Mouse (Mus musculus) c-Kit-negative CD71-positive TER-119-positive erythroid progenitor cells, embryonic 14.5 days (primary cell): ENCODE results near the gene Ccdc113.

ENCODE experiments used
- DNase-seq: peaks from one replicate; pipeline ENCODE4 v3.0.0-alpha.2; 2013; ENCODE audit warnings: low read depth, low spot score

The Ccdc113 gene

DNA sequence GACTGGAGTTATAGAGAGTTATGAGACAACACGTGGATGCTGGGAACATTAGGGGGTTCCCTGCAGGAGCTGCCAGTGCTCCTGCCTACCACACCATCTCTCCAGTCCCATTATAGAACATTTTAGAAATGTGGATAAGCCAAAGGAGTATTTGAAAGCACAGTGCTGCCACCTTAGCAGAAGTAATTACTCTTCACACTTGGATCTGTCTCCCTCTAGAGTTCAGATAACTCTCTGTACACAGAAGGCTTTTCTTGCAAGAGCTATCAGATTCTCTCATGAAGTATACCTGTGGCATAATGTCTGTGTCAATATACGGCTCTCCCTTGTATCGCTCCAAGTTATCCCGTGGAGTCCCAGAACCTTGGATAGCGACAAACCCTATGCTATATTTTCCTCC is 5.6 kb downstream of the Ccdc113 start:
- no peak for DNase-seq

DNA sequence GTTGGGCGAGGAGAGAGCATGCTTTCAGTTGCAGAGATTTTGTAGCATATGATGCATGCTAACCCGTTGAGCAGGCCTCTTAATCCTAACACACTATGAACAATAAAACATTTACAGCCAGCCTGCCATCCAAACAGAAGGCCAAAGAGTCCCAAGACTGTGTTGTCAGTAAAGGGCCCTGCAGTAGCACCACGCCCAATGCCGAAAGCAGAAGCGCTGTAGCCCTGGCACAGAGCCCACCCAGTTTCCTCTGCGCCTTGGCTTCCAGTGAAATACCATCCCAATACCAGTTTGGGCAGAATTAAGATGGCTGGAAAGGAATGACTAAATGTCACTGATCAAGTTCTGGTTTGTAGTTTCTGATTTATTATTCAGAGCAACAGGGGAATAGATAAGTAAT is 8.3 kb downstream of the Ccdc113 start:
- no peak for DNase-seq

DNA sequence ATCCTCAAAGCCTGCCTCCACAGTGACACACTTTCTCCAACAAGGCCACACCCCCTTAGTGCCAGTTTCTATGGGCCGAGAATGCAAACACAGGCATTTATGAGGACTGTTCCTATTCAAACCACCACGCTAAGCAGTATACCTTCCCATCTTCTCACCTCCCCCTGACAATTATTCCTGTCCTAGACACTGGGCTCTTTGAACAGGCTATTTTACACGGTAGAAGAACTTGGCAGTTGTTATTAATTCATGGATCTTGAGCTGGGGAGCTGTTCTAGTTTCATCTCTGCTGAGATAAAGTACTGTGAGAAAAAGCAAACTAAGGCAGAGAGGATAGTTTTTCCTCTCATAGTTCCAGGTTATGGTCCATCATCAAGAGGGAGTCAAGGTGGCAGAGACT is 9.2 kb downstream of the Ccdc113 start:
- no peak for DNase-seq

DNA sequence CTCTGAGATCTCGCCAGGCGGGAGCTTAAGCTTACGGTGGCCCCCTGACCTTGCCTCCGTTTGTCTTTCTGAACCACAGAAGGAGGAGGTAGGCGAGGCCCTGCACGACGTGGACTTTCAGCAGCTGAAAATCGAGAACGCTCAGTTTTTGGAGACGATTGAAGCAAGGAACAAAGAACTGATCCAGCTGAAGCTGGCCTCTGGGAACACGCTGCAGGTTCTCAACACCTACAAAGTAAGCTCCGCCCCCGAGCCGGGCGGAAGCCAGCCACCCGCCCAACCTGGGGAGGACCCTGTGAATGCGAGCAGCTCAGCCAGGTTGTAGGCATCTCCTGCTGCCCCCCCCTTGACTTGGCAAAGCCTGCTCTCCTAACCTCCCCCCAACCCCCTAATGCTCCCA is 11.9 kb downstream of the Ccdc113 start:
- no peak for DNase-seq

DNA sequence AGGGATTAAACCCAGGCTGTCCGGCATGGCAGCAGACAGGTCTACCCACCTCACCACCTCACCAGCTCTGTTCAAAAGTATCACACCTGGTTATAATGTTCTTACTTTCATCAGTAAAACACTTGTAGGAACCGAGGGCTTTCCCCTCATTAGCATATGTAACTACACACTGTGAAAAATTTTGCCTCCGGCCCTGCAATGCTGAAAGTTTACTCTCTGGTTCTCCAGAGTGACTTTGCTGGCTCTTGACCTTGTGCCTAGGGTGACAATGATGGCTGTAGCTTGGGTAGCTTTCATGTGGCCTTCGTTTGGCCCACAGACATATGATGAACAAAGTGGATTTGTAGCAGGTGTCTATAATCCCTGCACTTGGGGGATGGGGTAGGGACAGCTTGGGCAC is 13.1 kb downstream of the Ccdc113 start:
- no peak for DNase-seq

DNA sequence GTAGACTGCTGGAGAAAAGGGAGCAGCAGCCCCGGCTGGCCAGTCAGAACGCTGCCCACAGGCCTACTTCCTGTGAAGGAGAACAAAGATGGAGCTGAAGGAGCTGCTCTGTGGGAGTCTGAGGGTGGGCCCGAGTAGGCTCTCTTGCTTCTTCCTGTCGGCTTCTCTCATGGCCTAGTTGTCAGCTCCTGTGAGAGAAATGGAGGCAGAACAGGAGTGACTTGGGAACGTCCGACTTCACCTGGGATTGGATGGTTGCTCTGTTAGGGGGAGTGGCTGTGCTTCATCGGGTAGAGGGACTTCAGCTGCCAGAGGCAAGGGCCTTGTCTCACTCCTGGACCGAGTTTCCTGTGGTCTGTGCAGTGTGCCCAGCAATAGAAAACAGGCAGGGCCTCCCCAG is 14.0 kb downstream of the Ccdc113 start:
- no peak for DNase-seq

DNA sequence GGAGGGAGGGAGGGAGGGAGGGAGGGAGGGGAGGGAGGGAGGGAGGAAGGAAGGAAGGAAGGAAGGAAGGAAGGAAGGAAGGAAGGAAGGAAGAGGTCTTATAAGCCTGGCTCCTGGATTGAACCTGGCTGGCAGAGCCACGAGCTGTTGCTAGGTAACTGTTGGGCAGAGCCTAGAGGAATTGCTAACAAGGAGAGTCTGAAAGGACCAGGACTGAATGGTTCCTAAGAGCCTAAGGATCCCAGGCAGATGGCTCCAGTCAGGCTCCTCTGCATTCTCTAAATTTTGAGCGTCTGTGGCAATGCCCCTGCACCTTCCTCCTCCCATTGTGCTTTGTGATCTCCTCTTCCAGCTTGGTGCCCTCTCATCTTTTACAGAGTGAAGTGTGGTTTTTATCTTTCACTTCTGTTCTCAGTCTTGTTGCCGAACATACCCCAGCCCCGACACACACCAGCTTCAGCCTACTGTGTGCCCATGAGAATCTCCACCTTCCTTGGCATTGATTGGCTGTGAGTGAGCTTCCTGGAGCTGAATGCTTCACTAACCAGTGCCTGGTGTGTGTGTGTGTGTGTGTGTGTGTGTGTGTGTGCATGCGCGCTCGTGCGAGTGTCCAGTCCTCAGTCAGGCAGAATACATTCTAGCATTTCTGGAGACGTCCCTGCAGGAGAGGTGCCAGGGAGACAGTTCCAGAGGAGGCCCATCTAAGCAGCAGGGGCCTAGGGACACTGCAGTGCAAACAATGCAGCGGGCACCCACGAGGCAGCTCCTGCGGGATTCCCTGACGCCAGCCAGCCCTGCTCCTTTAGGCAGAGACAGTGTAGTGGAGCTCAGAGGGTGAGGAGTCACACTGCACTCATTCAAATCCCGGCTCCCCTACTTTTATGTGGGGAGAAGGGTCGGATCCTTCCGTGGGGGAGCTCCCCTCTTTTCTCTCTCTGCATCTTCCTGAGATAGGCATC is 16.3 kb downstream of the Ccdc113 start:
- DNase-seq: no peak

DNA sequence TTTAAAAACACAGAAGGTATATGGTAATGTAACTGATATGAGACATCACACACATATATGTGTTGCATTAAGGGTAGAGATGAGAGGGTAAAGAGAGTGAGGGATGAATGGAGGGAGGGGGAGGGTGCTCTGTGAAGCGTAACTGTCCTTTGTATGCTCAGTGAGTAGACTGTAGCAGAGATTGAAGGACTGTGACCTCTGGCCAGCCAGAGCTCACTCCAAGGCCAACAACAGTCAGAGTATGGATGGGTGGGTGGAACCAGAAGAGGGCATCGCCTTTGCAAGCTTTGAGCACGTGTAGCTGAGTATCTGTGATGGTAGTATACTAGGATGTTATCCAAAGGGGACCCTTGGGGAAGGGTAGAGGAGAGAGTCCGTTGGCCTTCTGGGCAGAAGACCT is 17.7 kb downstream of the Ccdc113 start:
- DNase-seq: no peak

DNA sequence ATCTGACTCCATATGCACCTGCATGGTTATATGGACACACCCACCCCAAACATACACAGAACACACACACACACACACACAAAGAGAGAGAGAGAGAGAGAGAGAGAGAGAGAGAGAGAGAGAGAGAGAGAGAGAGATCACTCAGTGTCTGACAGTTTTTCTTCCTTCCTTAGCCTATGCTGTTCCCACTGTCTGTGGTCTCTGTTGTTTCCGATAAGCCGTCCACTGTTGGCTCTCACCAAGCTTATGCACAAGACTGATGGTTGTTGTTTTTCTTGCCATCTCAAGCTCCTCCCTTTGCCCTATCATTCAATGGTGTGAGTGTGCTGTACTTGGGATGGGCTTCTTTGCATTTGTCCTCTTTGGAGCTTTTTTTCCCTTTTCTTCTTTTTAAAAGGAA is 22.1 kb downstream of the Ccdc113 start:
- no peak for DNase-seq

DNA sequence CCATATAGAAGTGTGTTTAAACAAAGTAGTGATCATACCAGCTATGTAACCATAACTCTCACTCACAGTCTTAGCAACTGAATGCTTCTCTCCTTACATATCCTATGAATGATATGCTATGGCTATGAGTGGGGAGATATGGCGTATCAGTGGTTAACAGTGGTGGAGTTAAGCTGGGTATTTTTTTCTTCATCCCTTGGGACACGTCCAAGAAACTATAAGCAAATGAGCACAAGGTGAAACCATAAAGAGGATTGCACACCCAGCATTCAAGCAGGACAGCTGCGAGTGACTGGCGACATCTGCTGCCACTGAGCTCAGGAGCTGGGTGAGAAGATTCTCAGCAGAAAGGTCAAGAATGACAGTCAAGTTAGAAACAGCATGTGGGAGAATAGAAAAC is 32.3 kb downstream of the Ccdc113 start:
- no peak for DNase-seq

DNA sequence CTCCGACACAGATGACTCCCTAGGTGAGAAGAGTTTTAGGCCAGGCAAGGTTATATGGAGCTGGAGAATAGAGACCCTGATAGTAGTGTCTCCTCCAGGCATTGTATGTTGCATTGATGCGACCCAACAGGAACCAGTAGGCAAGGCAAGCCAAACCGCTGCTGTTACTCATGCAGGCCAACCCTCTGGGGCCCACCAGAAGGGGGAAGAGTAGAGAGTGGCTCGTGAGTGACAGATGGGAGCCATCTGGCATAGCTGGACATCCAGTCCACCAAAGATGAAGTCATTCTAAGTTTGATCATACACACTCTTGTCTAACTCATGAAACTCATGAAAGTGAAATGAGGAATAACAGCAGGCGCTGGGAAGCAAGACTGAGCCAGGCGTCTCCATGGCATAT is 32.9 kb downstream of the Ccdc113 start:
- no peak for DNase-seq

DNA sequence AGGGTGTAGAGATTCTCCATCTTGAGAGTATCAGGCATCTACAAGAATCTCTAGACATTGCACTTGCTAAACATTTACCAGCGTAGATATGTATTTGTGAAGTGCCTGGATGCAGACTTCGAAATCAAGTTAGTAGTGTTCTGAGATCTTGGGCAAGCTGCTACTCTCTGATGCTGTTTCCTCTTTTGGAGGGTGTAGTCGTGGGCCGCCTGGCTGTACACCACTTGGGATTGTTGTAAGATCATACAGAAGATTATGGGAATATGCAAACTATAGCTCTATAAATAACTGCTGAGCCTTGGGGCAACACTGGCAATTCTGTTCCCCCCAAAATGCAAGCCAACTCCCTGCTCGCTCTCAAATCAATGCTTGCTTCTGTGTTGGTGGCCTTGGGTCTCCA is 39.3 kb downstream of the Ccdc113 start:
- DNase-seq: no peak

DNA sequence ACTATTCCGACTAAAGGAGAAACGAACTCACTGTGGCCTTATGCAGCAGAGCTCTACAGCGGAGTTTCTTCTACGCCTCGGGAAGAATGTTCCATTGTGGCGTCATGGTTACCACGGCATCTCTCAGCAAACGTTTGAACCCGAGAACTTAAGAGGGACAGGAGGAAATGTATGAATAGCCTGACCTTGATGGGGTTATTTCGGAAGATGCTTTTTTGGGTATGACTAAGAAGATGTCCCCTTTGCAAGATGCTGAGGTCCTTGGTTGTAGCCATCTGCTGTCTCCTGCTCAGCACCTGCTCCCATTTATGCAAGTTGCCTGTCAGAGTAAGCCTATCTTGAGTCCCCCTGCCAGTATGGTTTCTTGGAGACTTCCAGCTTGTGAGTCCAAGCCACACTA is 42.4 kb downstream of the Ccdc113 start, which contains the start of gene Prss54:
Gene Prss54 (minus strand): TSS at position 101 of the 400 bp plus-strand sequence.
- no peak for DNase-seq

DNA sequence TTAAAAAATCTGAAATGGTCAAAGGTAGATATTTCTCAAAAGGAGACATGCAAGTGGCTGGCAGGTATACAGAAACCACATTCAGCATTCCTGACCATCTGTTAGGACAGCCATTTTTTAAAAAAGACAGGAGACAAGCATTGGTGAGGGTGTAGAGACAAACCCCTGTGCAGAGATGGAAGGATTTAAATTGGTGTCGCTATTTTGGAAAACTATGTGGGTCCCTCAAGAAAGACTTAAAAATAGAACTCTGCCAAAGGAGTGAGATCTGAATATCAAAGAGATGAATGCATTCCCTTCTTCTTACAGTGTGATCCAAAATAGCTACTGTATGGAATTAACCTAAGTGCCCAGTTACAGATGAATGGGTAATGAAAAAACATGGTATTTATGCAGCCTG is 53.5 kb downstream of the Ccdc113 start:
- no peak for DNase-seq

DNA sequence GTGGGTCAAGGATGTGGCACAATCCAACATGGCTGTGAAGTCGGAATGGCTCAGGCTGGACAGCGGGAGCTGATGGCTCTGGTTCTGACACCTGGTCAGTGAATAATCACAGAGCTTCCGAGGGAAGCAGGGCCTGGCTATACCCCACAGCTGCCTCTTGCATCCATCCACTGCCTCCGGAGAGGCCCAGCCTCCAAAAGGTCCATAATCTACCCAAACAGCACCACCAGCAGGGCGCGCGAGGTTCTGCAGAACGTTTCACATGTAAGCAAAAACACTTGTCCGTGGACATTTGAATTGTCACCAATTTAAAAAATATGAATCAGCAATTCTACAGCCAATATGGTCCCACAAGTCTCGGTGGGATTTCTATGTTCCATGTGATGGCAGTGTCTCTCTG is 55.4 kb downstream of the Ccdc113 start:
- no peak for DNase-seq

DNA sequence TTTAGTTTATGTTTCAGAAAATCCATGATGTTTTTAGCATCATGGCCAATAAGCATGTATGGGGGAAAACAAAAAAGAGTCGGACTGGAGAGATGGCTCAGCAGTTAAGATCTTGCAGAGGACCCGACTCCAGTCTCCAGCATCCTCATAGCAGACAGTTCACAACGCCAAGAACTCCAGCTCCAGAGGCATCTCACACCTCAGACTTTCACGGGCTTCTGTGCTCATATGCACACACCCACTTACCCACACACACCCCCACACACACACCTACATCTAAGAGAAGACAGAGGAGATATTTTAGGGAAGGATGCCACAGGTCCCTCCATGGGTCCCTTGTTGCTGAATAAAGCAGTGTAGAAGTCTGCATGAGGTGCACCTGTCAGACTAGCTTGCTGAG is 56.7 kb downstream of the Ccdc113 start:
- DNase-seq: no peak

DNA sequence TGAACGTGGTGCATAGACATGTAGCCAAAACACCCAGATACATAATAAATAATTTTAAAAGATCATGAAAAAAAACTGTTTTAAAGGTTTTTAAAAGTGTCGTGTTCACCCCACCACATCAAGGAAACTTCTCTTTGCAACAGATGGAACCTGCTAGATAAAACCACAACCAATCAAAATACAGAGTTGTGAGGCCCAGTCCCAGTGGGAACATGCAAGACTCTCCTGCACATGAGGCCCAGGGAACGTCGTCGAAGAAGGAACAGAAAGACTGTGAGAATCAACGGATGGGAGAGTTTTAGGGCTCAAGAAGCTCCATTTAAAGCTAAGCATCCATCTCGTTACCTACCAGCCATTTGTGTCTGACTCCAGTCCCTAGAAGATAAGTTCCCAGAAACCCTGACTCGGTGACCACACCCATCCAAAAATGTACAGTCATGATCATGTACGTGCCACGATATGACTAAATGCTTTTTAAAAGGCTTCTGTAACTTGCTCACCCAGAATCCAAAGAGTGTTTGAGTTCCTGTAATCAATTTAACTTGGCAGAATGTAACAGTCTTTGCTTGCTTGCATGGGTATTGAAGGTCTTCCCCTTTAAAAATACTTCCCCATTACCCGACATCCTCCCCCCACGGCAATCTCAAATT is 58.4 kb downstream of the Ccdc113 start:
- peak; percentile 48 for DNase-seq

DNA sequence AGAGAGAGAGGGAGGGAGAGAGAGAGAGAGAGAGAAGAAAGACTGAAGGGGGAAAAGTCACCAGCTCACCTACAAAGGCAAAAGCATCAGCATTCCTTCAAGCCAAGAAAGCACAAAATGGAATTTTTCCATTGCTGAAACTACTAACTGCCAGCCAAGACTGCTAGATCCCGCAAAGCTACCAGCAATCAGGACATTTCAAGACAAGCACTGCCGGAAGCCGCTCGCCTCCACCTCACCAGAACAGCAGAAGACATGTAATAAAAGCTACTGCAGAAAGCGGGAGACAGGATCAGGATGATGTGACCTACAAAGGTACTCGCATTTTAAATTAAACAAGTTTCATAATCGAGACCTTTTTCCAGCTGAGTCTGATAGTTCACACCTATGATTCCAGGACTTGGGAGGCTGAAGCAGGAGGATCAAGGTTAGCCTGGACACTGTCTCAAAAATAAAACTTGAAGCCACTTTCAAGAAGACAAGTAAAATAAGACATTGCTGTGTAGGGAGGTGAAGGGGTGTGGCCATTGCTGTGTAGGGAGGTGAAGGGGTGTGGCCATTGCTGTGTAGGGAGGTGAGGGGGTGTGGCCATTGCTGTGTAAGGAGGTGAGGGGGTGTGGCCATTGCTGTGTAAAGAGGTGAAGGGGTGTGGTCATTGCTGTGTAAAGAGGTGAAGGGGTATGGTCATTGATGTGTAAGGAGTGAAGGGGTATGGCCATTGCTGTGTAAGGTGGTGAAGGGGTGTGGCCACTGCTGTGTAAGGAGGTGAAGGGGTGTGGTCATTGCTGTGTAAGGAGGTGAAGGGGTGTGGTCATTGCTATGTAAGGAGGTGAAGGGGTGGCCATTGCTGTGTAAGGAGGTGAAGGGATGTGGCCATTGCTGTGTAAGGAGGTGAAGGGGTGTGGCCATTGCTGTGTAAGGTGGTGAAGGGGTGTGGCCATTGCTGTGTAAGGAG is 59.8 kb downstream of the Ccdc113 start:
- DNase-seq: peak; percentile 21

DNA sequence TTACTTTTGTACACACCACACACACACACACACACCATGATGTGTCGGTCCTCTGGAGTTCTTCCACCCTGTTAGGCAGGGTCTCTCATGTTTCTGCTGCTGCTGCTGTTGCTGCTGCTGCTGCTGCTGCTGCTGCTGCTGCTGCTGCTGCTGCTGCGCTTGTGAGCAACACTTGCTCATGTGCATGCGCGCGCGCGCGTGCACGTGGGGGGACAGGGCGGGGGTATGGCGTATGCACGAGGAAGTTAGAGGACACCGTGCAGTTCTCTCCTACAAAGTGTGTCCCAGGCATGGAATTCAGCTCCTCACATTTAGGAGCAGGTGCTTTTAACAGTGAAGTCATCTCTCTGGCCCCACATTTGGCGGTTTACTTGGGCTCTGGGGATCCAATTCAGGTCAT is 61.2 kb downstream of the Ccdc113 start:
- DNase-seq: no peak

DNA sequence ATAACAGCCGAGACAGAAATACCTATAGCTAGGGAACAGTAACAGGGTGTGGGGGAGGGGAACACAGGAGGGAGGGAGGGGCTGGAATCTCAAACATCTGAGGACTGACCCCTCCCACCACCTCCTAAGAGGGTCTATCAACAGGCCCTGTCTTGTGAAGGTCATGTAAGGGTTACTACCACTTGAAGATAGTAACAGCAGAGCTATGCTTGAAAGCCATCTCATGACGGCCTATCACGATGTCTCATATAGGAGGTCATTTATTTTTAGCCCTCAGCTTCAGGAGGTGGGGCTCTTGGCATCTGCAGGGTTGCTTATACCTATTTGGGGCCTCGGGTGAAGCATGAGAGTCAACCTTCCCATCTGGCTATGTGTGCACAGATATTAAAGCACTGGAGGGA is 63.0 kb downstream of the Ccdc113 start:
- DNase-seq: no peak

DNA sequence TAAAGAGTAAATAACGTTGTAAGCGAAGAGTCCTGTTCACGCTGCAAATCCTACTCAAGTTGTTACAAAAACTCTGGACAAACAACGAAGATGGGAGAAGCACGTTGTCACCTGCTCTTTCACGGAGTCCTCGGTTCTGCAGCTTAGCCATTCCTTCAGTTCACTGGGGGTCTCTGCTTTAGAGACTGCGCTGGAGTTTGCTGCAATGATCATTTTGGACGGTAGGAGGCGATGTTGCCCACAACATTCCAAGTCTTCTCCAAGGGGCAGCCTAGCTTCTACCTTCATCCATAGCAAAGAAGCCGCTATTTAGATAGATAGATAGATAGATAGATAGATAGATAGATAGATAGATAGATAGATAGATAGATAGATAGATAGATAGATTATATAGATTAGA is 66.0 kb downstream of the Ccdc113 start:
- DNase-seq: no peak

DNA sequence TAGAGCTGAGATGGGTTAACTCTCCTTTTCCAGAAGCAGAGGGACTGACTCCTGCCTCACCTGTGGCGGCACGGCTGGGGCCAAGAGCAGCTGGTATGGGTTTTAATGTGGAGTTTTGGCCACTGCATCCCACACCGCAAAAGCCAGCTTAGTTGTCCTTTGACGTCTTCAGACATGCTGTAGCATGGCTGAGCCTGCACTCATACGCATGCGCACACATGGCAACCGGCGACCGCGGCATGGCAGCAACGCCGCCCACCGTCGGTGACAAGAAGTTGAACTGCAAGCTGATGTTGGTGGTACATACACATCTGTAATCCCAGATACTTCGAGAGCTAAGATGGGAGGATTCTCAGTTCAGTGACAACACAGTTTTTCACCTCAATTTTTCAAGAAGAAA is 67.4 kb downstream of the Ccdc113 start:
- no peak for DNase-seq
